In genomic region chr16:44555791-44556709, GRCm38 (mm10) we compare ENCODE assay signal across 8 mouse cellular contexts. TPM values are rescaled to one million over a fixed set of nuclear protein-coding genes. Genes with fewer than 3 reads are reported as not detected.
A peak's percentile ranks its signal among the peaks of the same experiment; 100 is the strongest.
DNase-seq lines count a peak whose midpoint lies in the region; ATAC-seq and TF ChIP-seq lines count a peak whose summit lies in the region.

No protein-coding gene starts in this region.

- 39% methylated on average over 9 of the region's 9 CpGs for WGBS in limb, embryonic 14.5 days

- intact Hi-C loops in heart, postnatal 25 days (cut with DNase I) = loop anchor here (5.0 kb wide), 1 partner anchor 76 kb away; no protein-coding TSS in a partner anchor

- peaks cover 15% of the 10 kb centered on the region for H3K4me1 ChIP-seq in testis, adult 2 months (ENCODE audit: control insufficient read depth, insufficient read depth, low read length)
- H3K4me1 ChIP-seq in limb, embryonic 14.5 days (ENCODE audit: control insufficient read depth, insufficient read depth, low read length) = peaks cover 57% of the 10 kb centered on the region

- TF ChIP-seq POLR2A in testis, adult 2 months (IDR thresholded peaks at IDR 0.05; ENCODE audit: control insufficient read depth, low read depth, low read length) = no peak
- TF ChIP-seq POLR2A in limb, embryonic 14.5 days (IDR thresholded peaks at IDR 0.05; ENCODE audit: borderline replicate concordance, extremely low read depth, insufficient read depth, insufficient read length) = no peak

- peak overlapping the region; percentile 68 for H3K4me2 ChIP-seq in limb, embryonic 14.5 days (replicated peaks; ENCODE audit: low read depth, low read length, severe bottlenecking)

- H3K27me3 ChIP-seq in testis, adult 2 months (ENCODE audit: control insufficient read depth, insufficient read depth, low read length) = peaks cover 5% of the 10 kb centered on the region
- no peaks in the 10 kb centered on the region for H3K27me3 ChIP-seq in limb, embryonic 14.5 days (ENCODE audit: control insufficient read depth, insufficient read depth, low read length)

- H3K4me3 ChIP-seq in testis, adult 2 months (ENCODE audit: control insufficient read depth, low read depth, low read length) = no peak overlapping the region
- peak overlapping the region; percentile 96 for H3K4me3 ChIP-seq in limb, embryonic 14.5 days (replicated peaks; ENCODE audit: low read length)

- H3K9ac ChIP-seq in limb, embryonic 14.5 days (ENCODE audit: low read depth, low read length, severe bottlenecking) = peak overlapping the region; percentile 100

- H3K9me3 ChIP-seq in limb, embryonic 14.5 days (ENCODE audit: control insufficient read depth, low read length) = no peaks in the 10 kb centered on the region

- no peak for ATAC-seq in limb, embryonic 14.5 days (ENCODE audit: low FRiP score, low read depth)
- ATAC-seq in monocyte, adult 5-6 weeks (replicated peaks; ENCODE audit: insufficient number of reproducible peaks, low FRiP score, low TSS enrichment, poor library complexity, severe bottlenecking) = no peak

- no peaks in the 10 kb centered on the region for H3K36me3 ChIP-seq in testis, adult 2 months (ENCODE audit: control insufficient read depth, insufficient read depth, low read length)
- peaks cover 26% of the 10 kb centered on the region for H3K36me3 ChIP-seq in limb, embryonic 14.5 days (ENCODE audit: control insufficient read depth, insufficient read depth, low read length)

- H3K27ac ChIP-seq in testis, adult 2 months (ENCODE audit: control insufficient read depth, insufficient read depth, low read depth, low read length) = peak overlapping the region; percentile 54
- peak overlapping the region; percentile 98 for H3K27ac ChIP-seq in limb, embryonic 14.5 days (replicated peaks; ENCODE audit: low read depth, low read length)

- peak; percentile 81 for DNase-seq in heart, adult 11 months
- DNase-seq in heart, postnatal 25 days (ENCODE audit: low spot score) = no peak
- DNase-seq in testis, postnatal 14 days (ENCODE audit: low spot score) = no peak
- no peak for DNase-seq in limb, embryonic 14.5 days (ENCODE audit: low spot score)
- no peak for DNase-seq in frontal cortex, postnatal 14 days (ENCODE audit: low spot score in 2 of 2)
- no peak for DNase-seq in urinary bladder, postnatal 10 days (ENCODE audit: low spot score)

- TF ChIP-seq CTCF in testis, adult 2 months (IDR thresholded peaks at IDR 0.05; ENCODE audit: control insufficient read depth, insufficient read depth, insufficient replicate concordance, low read depth, low read length) = no peak

RNA-seq across cellular contexts. Expression of gene Boc, which starts 2.6 kb away (rescaled TPM):
- 1 to 10 TPM; 4.5 to 5.8 TPM for total RNA-seq in heart, postnatal 25 days (2021)
- 2.7 and 3.3 TPM in 2 replicates for polyA plus RNA-seq in testis, adult 2 months (2012; rRNA removed)
- polyA plus RNA-seq in limb, embryonic 14.5 days (2012; rRNA removed) = 91.4 and 121 TPM in 2 replicates
- 59.8 and 72.3 TPM in 2 replicates for polyA plus RNA-seq in limb, embryonic 14.5 days (2014; fragmentation: Nextera tagmentation; extraction: Ambion mirVana)
- not detected in 3 replicates for total RNA-seq in monocyte, adult 5-6 weeks (2017)
